Mouse (Mus musculus) lung, postnatal 0 days (tissue): Measurements from ENCODE around the gene Kif20b.

ENCODE experiments used
- CTCF ChIP-seq: IDR thresholded peaks from 2 replicates; pipeline ENCODE4 v1.5.1; 2016; ENCODE audit warnings: antibody characterized with exemption, mild to moderate bottlenecking
- EP300 ChIP-seq: IDR thresholded peaks from 2 replicates; pipeline ENCODE4 v1.6.1; 2016; ENCODE audit warnings: antibody characterized with exemption, mild to moderate bottlenecking, control low read depth

DNA sequence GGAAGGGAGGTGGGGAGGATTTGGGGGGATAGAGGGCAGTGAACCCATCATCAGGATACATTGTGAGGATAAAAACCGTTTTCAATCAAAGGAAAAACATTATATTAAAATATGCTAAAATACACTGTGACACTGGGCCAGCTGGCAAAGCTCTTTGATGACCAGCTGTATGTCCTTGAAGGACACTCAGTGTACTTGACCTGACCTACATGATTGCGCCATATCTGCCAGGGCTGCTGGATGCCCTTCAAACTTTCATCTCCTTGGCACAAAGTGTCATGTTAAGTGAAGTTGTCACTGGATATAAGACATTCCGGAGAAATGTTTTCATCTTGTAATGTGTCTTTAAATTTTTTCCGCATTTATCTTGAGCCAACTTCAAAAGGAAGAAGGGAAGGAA, 23.2 kb upstream of the Kif20b start:
- TF ChIP-seq CTCF (no peak), EP300 (peak; percentile 94; the same call in 1 of the 2 replicates)
